Mouse (Mus musculus) kidney, adult 9 months (tissue): Measurements from ENCODE around the gene Proz.

ENCODE experiments used
- DNase-seq: peaks from one replicate; pipeline ENCODE4 v3.0.0; 2022

The Proz gene

DNA sequence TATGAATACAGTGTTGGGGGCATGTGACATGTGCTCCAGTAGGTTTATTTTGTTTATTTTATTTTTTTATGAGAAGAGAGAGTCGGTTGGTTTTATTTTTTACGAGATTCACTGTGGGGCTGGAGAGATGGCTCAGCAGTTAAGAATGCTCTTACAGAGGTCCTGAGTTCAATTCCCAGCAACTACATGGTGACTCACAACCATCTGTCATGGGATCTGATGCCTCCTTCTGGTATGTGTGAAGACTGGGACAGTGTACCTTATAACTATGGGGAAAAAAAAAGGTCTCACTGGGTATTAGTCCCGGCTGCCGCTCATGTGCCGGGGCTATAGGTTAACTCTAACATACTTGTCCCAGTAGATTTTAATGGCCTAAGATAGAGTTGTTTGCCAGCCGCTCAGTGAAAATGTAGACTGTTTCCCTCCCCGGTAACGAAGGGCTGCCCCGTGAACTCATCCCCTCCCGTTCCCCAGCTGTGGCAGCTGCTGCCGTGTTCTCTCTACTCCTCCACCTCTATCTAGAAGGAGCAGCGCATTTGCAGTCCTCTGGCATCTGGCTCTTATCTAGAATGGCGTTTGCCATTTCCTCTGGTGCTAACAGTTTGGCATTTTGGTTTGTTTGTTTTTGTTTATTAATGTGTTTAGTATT lies 47.4 kb downstream of the Proz start:
- no peak for DNase-seq

GRCm38 (mm10) chr8:13108967-13109366 lies 48.3 kb downstream of the Proz start:
- no peak for DNase-seq

- DNase-seq: no peak
Observed at GRCm38 (mm10) chr8:13109416-13109960, 48.8 kb downstream of the Proz start.

GRCm38 (mm10) chr8:13111917-13112316 lies 51.2 kb downstream of the Proz start:
- DNase-seq: no peak

DNA sequence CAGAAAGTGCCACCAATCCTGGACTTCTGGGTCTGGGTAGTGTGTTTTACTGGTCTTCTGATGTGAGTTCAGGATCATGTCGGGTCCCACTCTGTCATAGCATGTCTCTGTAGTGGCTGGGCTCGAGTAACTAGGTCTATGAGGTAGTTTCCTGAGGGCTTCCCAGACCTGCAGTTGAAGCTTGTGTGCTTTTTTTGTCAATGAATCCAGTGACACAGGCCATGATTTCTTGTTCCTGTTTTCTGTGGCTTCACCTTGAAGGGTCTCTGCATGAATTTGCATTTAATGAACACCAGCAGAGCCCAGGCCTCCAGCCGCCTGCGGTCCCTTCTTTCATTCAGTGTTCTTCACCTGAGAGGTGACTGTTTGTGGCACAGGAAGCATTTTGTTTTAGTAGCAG lies 52.5 kb downstream of the Proz start:
- DNase-seq: no peak

GRCm38 (mm10) chr8:13117096-13117495 lies 56.4 kb downstream of the Proz start:
- no peak for DNase-seq

GRCm38 (mm10) chr8:13118516-13118915 lies 57.8 kb downstream of the Proz start:
- no peak for DNase-seq

DNA sequence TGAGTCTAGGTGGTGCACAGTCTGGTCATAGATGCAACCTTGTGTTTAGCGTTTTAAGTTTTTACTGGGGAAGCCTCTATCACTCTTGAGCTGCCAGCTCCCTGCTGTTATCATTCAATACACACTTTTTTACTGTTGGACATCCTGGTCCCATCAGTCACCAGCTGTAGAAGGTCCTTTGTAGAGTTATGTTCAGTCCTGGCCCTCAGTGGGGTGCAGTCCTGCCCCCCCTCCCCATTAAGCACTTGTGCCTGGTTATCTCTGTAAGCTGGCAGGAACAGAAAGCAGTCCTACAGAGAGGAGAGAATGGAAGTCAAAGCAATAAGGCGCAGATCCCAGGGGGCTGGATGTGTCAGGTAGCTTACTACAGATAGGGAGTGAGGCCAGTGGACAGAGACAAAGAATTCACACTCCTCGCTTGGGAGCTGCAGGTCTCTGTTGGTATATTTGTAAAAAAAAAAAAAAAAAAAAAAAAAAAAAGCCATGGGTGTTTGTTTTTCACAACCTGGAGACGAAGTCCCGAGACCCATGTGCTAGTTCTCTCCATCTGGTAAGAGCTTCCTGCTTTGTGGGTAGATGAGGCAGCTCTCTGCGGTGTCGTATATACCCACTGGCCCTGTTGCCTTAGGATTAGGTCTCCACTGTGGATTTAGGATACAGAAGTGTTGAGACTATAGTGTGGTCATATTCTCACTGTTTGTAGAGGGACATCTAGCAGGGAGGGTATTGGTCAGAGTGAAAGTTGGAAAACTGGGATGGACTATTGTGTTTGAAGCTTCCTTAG lies 60.4 kb downstream of the Proz start:
- DNase-seq: no peak

GRCm38 (mm10) chr8:13122887-13123421 lies 62.2 kb downstream of the Proz start:
- no peak for DNase-seq

GRCm38 (mm10) chr8:13124897-13125296 lies 64.2 kb downstream of the Proz start:
- no peak for DNase-seq
